Mouse (Mus musculus) liver, postnatal 0 days (tissue): ENCODE results near the gene Gpc5.

ENCODE experiments used
- CTCF ChIP-seq: sonication (generic); IDR thresholded peaks from 2 replicates; pipeline ENCODE4 v1.5.1; 2016; ENCODE audit warnings: antibody characterized with exemption, low read depth
- EP300 ChIP-seq: IDR thresholded peaks from 2 replicates; pipeline ENCODE4 v1.6.1; 2016; ENCODE audit warnings: antibody characterized with exemption, low read depth, mild to moderate bottlenecking

DNA sequence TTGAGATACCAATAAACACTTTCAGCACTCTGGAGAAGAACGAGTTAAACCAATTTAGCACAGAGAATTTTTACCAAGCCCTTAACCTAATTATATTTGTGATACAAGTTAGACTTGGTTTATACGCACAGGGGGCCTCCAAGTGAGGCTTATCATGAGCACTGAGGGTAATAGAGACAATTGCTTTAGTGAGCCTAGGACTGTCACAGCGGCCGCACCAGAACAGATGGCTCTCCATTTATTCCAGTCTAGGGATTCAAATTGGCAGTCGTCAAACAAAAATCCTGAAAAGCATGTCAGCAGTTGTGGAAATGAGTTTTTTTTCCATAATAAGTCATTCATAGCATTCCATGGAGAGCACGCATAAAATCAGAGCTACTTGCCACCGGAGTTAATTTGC is 729.6 kb downstream of the Gpc5 start:
- TF ChIP-seq CTCF: no peak
- TF ChIP-seq EP300: no peak
